Mouse (Mus musculus) cerebellum, adult 8-10 months (tissue): ENCODE data around the gene Sh2d3c.

ENCODE experiments used
- DNase-seq: peaks from one replicate; pipeline ENCODE4 v3.0.0; 2022

Sh2d3c gene

GRCm38 (mm10) chr2:32700966-32701743 lies 19.7 kb upstream of the Sh2d3c start:
- no peak for DNase-seq

DNA sequence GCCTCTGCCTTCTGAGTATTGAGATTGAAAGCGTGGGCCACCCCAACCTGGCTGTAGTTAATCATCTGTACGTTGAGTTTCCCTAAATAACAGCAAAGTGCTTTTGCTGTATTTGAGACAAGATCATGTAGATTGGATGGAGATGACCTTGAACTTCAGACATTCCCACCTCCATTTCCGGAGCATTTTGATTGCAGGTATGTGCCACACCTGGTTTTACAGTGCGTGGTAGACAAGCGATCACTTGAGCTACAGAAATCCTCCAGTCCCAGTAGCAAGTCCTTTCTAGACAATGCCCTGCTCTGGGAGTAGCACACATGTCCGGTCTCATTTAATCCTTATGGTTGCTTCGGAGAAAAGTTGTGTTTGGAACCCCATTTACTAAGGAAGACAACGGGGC lies 17.8 kb upstream of the Sh2d3c start:
- no peak for DNase-seq

GRCm38 (mm10) chr2:32704021-32704421 lies 16.8 kb upstream of the Sh2d3c start, which contains the start of gene Fpgs:
Gene Fpgs, minus strand, starts transcription at chr2:32704145.
- no peak for DNase-seq

DNA sequence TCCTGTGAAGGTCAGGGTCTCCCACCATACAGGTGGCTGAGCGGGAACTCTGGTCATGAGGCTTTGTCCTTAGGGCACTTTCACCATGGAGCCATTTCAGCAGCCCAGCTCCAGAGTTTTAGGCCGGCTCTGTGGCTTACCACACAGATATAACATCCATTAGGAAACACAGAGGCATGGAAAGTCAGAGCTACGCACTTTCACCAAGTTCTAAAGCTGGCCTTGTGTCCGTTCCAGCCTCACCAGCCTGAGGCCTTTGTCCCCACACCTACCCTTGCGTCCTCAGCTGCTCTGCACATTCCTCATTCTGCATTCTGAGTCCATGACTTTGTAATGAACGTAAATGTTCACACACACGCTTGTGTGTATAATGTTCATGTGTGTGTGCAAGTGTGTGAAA lies 15.8 kb upstream of the Sh2d3c start:
- no peak for DNase-seq

DNA sequence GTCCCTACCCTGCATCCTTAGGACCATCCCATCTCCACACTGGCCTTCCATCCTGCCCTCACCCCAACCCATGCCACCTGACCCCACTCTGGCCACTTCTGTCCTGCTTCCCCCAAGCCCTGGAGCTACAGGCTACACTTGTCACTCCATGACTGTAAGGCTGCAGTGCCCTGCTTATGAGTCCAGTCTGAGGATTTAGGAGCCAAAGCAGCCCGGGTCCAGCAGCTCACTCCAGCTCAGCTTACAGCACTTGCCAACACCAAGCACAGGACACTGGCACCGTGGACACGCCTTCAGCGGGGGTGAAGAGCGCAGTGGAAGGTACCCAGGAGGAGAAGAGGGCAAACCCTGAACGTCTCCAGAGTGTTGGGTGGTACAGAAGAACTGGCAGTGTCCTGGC lies 13.9 kb upstream of the Sh2d3c start:
- no peak for DNase-seq

- peak; percentile 46 for DNase-seq
Observed at GRCm38 (mm10) chr2:32708643-32709042, 12.2 kb upstream of the Sh2d3c start.

- no peak for DNase-seq
Observed at GRCm38 (mm10) chr2:32709521-32710137, 11.2 kb upstream of the Sh2d3c start.

- no peak for DNase-seq
Observed at GRCm38 (mm10) chr2:32710425-32710824, 10.4 kb upstream of the Sh2d3c start.

GRCm38 (mm10) chr2:32711301-32712056 lies 9.4 kb upstream of the Sh2d3c start:
- DNase-seq = no peak

GRCm38 (mm10) chr2:32712108-32712551 lies 8.7 kb upstream of the Sh2d3c start:
- DNase-seq = peak; percentile 59

DNA sequence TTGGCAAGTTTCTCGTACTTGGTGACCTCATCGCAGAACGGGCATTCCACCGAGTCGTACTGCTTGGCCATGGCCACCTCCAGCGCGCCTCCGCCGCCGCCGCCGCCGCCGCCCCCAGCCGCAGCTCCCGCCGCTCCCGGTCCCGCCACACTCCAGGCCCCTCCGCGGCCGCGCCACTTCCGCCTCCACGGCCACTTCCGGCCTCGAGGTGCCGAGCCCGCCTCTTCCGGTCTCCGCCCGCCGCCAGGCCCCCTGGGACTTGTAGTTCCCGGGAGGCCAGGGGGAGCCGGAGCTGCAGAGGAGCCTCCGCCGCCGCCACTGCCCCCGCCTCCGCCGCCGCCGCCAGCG lies 8.3 kb upstream of the Sh2d3c start:
- peak; percentile 96 for DNase-seq

- DNase-seq = peak; percentile 97
Observed at GRCm38 (mm10) chr2:32712934-32713817, 7.7 kb upstream of the Sh2d3c start, which contains the start of gene Cdk9. Gene Cdk9, minus strand, starts transcription at chr2:32713076.

DNA sequence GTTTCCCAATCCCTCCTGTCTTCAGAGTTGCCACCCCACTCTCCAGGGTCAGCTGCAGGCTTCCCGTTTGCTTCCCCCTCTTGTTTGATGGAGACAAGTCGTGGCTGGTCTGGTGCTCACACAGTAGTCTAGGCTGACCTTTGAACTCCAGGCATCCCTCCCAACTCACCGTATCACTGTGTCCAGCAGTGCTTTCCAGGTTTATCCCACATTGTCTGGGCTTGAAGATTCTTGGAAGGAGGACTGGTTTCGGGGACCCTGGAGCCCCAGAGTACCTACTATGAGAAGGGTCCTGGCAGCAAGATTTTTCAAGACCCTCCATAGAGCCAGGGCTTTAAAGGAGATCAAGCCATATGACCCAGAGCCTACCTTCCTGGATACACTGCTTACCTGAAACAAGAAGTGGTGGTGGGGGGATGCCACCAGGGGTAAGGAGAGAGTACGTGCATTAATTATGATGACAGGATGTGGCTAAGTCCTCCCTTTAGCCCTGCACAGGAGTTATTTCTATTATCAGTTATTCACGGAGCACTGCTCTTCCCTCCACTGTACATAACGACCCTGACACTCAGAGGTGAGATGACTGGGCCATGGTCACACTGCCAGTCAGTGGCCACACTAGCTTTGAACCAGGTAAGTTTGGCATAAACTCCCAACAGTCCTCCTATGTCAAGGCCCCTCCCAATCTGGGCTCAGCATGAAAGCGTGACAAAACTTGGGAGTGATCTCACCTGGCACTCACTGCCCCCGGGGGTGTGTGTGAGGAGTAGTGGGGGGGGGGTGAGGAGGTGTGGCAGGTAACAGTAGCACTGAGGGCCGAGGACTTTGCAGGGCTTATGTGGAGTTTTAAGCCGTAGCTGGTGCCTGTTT lies 6.5 kb upstream of the Sh2d3c start:
- DNase-seq = peak; percentile 39

DNA sequence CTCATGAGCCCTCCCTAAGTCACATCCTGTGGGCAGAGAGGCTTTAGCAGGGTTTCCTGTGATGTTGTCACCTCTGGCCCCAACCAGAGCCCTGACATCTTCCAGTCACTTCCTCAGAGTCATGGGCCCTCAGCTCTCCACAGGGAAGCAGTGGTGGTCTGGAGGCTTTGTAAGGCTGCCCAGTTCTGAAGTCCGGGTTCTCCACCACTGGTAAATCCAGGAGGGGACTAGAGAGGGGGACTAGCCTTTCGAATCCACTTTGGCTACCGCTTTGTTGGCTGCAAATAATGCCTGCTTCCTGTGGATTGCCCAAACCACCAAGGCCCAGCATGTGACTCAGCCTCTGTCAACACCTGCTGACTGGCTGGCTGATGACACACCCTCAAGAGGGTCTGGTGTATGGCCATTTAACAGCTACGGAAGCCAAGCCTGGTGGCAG lies 5.8 kb upstream of the Sh2d3c start:
- no peak for DNase-seq

DNA sequence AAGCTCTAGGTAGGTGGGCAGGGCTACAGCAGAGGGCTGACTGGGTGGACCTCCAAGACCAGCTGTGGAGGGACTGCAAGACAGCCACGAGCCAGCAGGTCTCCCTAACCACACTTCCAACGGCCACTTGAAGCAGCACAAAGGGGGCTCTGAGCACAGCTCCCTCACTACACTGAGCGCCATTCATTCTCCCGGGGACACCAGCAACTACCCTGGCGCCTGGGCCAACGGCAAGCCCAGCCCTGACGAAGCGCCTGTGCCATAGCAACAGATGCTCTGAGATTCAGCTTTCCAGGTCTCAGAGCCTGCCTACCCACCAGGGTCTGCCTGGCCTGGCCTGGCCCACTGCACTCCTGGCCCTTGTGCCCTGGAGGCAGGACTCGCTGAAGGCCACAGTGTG lies 2.1 kb upstream of the Sh2d3c start:
- DNase-seq = no peak

DNA sequence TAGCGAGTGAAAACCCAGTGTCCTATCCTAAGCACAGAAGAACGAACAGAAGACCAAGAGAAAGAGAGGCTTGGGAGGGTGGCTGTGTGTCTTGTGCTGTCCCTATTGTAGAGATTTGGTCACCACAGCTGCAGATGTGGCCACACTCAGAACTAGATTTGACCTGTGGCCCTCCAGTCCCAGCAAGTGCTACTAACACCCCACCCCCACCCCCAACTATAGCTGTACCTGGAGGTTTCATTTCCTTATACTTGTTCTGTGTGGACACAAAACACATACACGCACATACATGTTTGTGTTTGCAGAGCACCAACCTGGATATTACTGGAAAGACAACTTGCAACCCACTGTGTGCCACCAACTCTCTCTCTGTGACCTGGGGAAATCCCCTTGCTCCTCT lies 802 bp upstream of the Sh2d3c start:
- DNase-seq = no peak

GRCm38 (mm10) chr2:32722046-32722445 lies 1.2 kb downstream of the Sh2d3c start:
- DNase-seq = no peak

- no peak for DNase-seq
Observed at GRCm38 (mm10) chr2:32722581-32722980, 1.7 kb downstream of the Sh2d3c start.

- no peak for DNase-seq
Observed at GRCm38 (mm10) chr2:32724149-32724548, 3.3 kb downstream of the Sh2d3c start.

DNA sequence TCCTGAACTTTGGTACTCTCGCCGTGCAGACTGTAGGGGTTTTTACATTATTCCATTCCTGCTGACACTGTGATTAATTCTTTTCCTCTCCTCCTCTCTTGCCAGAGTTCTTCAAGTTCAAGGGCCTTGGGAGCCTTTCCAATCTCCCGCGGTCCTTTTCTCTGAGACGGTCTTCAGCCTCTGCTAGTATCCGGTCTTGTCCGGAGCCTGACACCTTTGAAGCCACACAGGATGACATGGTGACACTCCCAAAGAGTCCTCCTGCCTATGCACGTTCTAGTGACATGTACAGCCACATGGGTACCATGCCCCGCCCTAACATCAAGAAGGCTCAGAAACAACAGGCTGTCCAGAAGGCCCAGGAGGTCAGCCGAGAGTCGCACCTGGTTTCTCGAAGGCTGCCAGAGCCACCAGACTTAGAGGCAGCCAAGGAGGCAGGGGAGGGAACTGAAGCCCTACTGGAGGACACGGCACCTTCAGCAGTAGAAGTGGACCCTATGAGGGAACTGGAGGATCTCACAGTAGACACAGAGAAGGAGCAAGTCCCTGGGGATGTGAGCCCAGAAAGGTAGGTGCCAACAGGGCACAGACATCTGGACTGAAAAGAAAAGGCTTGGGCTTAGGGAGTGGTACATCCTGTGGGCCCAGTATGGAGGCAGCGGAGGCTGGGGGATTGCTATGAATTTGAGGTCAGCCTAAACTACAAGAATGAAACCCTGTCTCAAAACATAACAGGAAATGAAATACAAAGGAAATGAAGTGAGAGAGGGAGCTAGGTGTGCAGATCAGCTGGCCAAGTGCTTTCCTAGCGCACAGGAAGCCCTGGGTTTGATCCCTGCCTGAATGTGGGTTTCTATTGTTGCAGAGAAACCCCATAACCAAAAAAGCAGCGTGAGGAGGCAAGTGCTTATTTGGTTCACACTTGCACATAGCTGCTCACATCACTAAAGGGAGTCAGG lies 4.3 kb downstream of the Sh2d3c start:
- DNase-seq = no peak
